Mouse (Mus musculus): ENCODE results near the gene Rrp36. TPM values are rescaled to one million over a fixed set of nuclear protein-coding genes. Genes with fewer than 3 reads are reported as not detected.

Gene Rrp36
- polyA plus RNA-seq, 1 experiment, result 48.5 TPM

DNA sequence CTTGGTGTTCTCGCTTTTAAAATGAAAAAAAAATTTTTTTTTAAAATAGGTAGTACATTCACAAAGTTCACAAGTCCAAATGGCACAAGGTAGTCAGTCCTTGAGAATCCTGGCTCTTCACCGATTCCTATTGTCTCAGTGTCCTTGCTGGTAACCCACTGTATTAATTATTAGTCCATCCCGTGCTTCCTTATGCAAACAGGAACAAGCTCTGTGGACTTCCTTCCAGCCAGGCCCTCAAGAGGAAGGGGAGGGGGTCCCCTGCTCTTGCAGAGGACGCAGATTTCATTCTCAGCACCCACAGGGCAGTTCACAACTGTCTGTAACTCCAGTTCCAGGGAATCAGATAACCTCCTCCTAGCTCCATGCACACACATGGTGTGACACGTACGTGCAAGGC is 18.1 kb downstream of the Rrp36 start:
- Histone ChIP-seq H3K27ac (ENCODE audit: insufficient read depth, low read length) (no peak overlapping the region), H3K36me3 (ENCODE audit: control insufficient read depth, insufficient read depth, low read length, poor library complexity, severe bottlenecking) (no peaks in the 10 kb centered on the region), H3K27me3 (ENCODE audit: control insufficient read depth, insufficient read depth, low read length, poor library complexity, severe bottlenecking) (no peaks in the 10 kb centered on the region), H3K4me1 (ENCODE audit: control insufficient read depth, insufficient read depth, low read length) (no peaks in the 10 kb centered on the region), H3K9ac (ENCODE audit: low read depth, poor library complexity, severe bottlenecking) (no peak overlapping the region), H3K9me3 (replicated peaks; ENCODE audit: control insufficient read depth, insufficient read depth, low read length, poor library complexity, severe bottlenecking) (no peaks in the 10 kb centered on the region), H3K4me3 (ENCODE audit: low read depth, low read length) (no peak overlapping the region)
- TF ChIP-seq POLR2A (IDR thresholded peaks at IDR 0.05; ENCODE audit: insufficient read depth, low read length), result no peak
- TF ChIP-seq CTCF (IDR thresholded peaks at IDR 0.05; ENCODE audit: low read depth, low read length), result no peak
- TF ChIP-seq EP300 (IDR thresholded peaks at IDR 0.05; ENCODE audit: insufficient read depth, low read depth, low read length), result no peak

DNA sequence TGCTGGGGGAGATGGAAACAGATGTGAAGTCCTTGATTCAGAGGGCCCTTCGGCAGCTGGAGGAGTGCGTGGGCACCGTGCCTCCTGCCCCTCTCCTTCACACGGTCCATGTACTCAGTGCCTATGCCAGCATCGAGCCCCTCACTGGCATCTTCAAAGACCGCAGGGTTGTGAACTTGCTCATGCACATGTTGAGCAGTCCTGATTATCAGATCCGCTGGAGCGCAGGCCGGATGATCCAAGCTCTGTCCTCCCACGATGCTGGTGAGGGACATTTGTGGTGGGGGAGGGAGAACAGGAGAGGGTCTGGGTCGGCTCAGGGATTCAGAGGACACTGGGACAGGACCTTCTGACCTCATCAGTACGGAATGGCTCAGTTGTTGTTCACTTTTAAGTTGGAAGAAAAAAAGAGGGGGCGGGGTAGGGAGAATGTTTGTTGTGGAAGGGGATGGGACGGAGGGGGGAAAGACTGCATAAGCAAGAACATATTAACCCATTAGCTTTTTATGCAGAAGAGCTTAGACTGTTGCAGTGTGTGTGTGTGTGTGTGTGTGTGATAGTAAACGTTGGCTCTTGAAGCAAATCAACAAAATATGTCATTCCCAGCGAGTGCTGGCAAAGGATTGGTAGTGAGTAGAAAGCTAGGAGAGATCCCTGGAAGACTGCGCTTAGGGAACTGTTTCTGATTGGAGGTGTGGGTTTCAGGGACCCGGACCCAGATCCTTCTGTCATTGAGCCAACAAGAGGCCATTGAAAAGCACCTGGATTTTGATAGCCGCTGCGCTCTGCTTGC is 22.2 kb downstream of the Rrp36 start:
- Histone ChIP-seq H3K9ac (ENCODE audit: low read depth, poor library complexity, severe bottlenecking) (peak overlapping the region; percentile 69), H3K27me3 (ENCODE audit: control insufficient read depth, insufficient read depth, low read length, poor library complexity, severe bottlenecking) (no peaks in the 10 kb centered on the region), H3K9me3 (replicated peaks; ENCODE audit: control insufficient read depth, insufficient read depth, low read length, poor library complexity, severe bottlenecking) (no peaks in the 10 kb centered on the region), H3K4me3 (ENCODE audit: low read depth, low read length) (peak overlapping the region; percentile 79), H3K4me1 (ENCODE audit: control insufficient read depth, insufficient read depth, low read length) (no peaks in the 10 kb centered on the region), H3K36me3 (ENCODE audit: control insufficient read depth, insufficient read depth, low read length, poor library complexity, severe bottlenecking) (peaks cover 6% of the 10 kb centered on the region; the same call in 1 of the 2 replicates), H3K27ac (ENCODE audit: insufficient read depth, low read length) (no peak overlapping the region)
- TF ChIP-seq POLR2A (IDR thresholded peaks at IDR 0.05; ENCODE audit: insufficient read depth, low read length), result no peak
- TF ChIP-seq CTCF (IDR thresholded peaks at IDR 0.05; ENCODE audit: low read depth, low read length), result no peak

DNA sequence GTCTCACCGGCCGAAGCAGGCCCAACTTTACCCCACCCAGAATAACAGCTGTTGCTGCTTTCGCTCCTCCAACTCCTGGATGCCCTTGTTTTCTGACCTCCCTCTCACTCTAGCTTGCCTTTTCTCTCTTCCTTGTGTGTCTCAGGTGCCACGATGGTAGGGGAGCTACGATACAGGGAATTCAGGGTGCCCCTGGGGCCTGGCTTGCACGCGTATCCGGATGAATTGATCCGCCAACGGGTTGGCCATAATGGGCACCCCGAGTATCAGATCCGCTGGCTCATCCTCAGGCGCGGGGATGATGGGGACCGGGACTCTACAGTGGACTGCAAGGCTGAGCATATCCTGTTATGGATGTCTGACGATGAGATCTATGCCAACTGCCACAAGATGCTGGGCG is 22.9 kb downstream of the Rrp36 start:
- Histone ChIP-seq H3K36me3 (ENCODE audit: control insufficient read depth, insufficient read depth, low read length, poor library complexity, severe bottlenecking) (peaks cover 6% of the 10 kb centered on the region; the same call in 1 of the 2 replicates), H3K4me1 (ENCODE audit: control insufficient read depth, insufficient read depth, low read length) (no peaks in the 10 kb centered on the region), H3K9me3 (replicated peaks; ENCODE audit: control insufficient read depth, insufficient read depth, low read length, poor library complexity, severe bottlenecking) (no peaks in the 10 kb centered on the region), H3K9ac (ENCODE audit: low read depth, poor library complexity, severe bottlenecking) (peak overlapping the region; percentile 69), H3K27ac (ENCODE audit: insufficient read depth, low read length) (no peak overlapping the region), H3K4me3 (ENCODE audit: low read depth, low read length) (peak overlapping the region; percentile 79), H3K27me3 (ENCODE audit: control insufficient read depth, insufficient read depth, low read length, poor library complexity, severe bottlenecking) (no peaks in the 10 kb centered on the region)
- TF ChIP-seq CTCF (IDR thresholded peaks at IDR 0.05; ENCODE audit: low read depth, low read length) (no peak), POLR2A (IDR thresholded peaks at IDR 0.05; ENCODE audit: insufficient read depth, low read length) (no peak), EP300 (IDR thresholded peaks at IDR 0.05; ENCODE audit: insufficient read depth, low read depth, low read length) (no peak)

DNA sequence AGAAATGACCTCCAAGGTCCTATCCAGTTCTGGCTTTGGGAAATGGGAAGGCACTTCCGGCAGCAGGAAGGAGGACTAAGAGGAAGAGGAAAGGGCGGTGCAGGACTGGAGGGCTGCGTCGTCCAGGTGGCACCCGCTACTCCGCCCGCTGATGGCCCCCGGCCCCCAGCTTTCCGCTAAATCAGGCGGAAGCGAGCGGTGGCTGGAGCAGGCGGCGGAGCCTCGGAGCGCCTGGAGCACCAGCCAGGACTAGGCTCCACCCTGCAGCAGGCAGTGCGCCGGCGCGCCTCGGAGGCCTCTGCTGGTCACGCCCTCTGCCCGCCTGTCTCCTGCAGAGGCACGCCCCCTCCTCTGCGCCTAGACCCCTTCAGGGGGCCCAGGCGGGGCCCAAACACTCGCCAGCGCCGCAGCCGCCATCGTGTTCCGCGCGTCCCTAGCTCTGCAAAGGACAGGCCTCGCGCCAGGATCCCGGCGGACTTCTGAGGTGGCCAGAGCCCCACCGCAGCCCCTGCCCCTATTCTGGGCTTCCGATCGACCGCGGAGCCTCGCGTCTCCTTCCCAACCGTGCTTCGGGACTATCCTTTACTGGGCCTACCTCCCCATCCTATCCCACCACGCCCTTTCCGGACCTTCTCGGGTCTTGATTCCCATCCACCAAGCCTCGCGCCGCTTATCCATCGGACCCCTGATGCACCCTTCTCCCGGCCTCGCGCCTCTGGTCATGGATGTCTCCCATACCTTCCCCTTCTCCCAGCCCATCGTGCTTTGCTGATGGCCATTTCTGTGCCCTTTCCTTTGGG is 23.7 kb downstream of the Rrp36 start, which contains the start of gene Cul7:
Gene Cul7, plus strand, starts transcription at position 106 of the 800 bp plus-strand sequence.
- peak within 1 kb of the TSS; percentile 79 for H3K4me3 ChIP-seq (ENCODE audit: low read depth, low read length)
- TF ChIP-seq CTCF (IDR thresholded peaks at IDR 0.05; ENCODE audit: low read depth, low read length) (no peak), EP300 (IDR thresholded peaks at IDR 0.05; ENCODE audit: insufficient read depth, low read depth, low read length) (0 out of 2 replicates have a peak, but pooled peaks have one; percentile 26), POLR2A (IDR thresholded peaks at IDR 0.05; ENCODE audit: insufficient read depth, low read length) (peak; percentile 52)
- no peaks in the 10 kb centered on the region for H3K27me3 ChIP-seq (ENCODE audit: control insufficient read depth, insufficient read depth, low read length, poor library complexity, severe bottlenecking)
- H3K9me3 ChIP-seq (replicated peaks; ENCODE audit: control insufficient read depth, insufficient read depth, low read length, poor library complexity, severe bottlenecking), result no peaks in the 10 kb centered on the region
- H3K36me3 ChIP-seq (ENCODE audit: control insufficient read depth, insufficient read depth, low read length, poor library complexity, severe bottlenecking), result peaks cover 6% of the 10 kb centered on the region; the same call in 1 of the 2 replicates
- peak within 1 kb of the TSS; percentile 69 for H3K9ac ChIP-seq (ENCODE audit: low read depth, poor library complexity, severe bottlenecking)
- H3K4me1 ChIP-seq (ENCODE audit: control insufficient read depth, insufficient read depth, low read length), result no peaks in the 10 kb centered on the region
- H3K27ac ChIP-seq (ENCODE audit: insufficient read depth, low read length), result peak within 1 kb of the TSS; percentile 49

DNA sequence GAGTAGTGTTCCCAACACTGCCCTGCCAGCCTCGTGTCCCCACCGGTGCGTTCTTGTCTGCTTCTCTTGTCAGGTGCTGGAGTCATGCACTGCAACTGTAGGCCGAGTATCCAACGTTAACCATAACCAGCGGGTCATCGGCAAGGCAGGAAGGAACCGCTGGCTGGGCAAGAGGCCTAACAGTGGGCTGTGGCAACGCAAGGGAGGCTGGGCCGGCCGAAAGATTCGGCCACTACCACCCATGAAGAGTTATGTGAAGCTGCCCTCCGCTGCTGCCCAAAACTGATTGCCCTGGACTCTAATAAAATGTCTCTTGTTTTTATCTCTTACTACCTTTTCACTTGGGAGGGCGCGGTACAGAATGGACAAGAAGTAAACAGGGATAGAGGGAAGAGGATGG is 24.3 kb downstream of the Rrp36 start:
- Histone ChIP-seq H3K9ac (ENCODE audit: low read depth, poor library complexity, severe bottlenecking) (peak overlapping the region; percentile 69), H3K36me3 (ENCODE audit: control insufficient read depth, insufficient read depth, low read length, poor library complexity, severe bottlenecking) (peaks cover 6% of the 10 kb centered on the region; the same call in 1 of the 2 replicates), H3K27ac (ENCODE audit: insufficient read depth, low read length) (peak overlapping the region; percentile 37), H3K9me3 (replicated peaks; ENCODE audit: control insufficient read depth, insufficient read depth, low read length, poor library complexity, severe bottlenecking) (no peaks in the 10 kb centered on the region), H3K4me1 (ENCODE audit: control insufficient read depth, insufficient read depth, low read length) (no peaks in the 10 kb centered on the region), H3K4me3 (ENCODE audit: low read depth, low read length) (peak overlapping the region; percentile 60), H3K27me3 (ENCODE audit: control insufficient read depth, insufficient read depth, low read length, poor library complexity, severe bottlenecking) (no peaks in the 10 kb centered on the region)
- no peak for TF ChIP-seq CTCF (IDR thresholded peaks at IDR 0.05; ENCODE audit: low read depth, low read length)

DNA sequence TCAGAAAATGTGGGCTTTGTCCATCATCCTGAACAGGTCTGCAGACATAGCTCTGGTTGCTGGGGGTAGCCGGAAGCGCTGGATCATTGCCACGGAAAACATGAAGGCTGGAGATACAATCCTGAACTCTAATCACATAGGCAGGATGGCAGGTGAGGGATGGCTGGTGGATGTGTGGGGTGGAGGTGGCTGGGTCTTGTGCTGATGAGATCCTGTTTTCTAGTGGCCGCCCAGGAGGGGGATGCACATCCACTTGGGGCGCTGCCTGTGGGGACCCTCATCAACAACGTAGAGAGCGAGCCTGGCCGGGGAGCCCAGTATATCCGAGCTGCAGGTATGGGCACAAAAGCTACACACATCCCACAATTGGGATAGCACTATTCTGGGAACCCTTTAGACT is 25.7 kb downstream of the Rrp36 start:
- Histone ChIP-seq H3K4me3 (ENCODE audit: low read depth, low read length) (no peak overlapping the region), H3K9me3 (replicated peaks; ENCODE audit: control insufficient read depth, insufficient read depth, low read length, poor library complexity, severe bottlenecking) (no peaks in the 10 kb centered on the region), H3K27ac (ENCODE audit: insufficient read depth, low read length) (no peak overlapping the region), H3K9ac (ENCODE audit: low read depth, poor library complexity, severe bottlenecking) (no peak overlapping the region), H3K27me3 (ENCODE audit: control insufficient read depth, insufficient read depth, low read length, poor library complexity, severe bottlenecking) (no peaks in the 10 kb centered on the region), H3K36me3 (ENCODE audit: control insufficient read depth, insufficient read depth, low read length, poor library complexity, severe bottlenecking) (peaks cover 6% of the 10 kb centered on the region; the same call in 1 of the 2 replicates), H3K4me1 (ENCODE audit: control insufficient read depth, insufficient read depth, low read length) (no peaks in the 10 kb centered on the region)
- TF ChIP-seq CTCF (IDR thresholded peaks at IDR 0.05; ENCODE audit: low read depth, low read length) (no peak), POLR2A (IDR thresholded peaks at IDR 0.05; ENCODE audit: insufficient read depth, low read length) (no peak), EP300 (IDR thresholded peaks at IDR 0.05; ENCODE audit: insufficient read depth, low read depth, low read length) (no peak)
